Mouse (Mus musculus) G1E (cell line): ENCODE measurements around the gene Usp33.

Source experiments
- CTCF ChIP-seq: IDR thresholded peaks from 2 replicates; pipeline ENCODE4 v1.5.1; 2012; ENCODE audit warnings: low read depth, low read length, inconsistent platforms, mixed read lengths
- GATA1 ChIP-seq: IDR thresholded peaks from 2 replicates; pipeline ENCODE4 v1.6.1; 2012; ENCODE audit warnings: borderline replicate concordance, low read length, inconsistent platforms, mixed read lengths
- GATA2 ChIP-seq: IDR thresholded peaks from 2 replicates; pipeline ENCODE4 v1.6.1; 2012; ENCODE audit warnings: low read depth, low read length, inconsistent platforms, borderline replicate concordance
- POLR2AphosphoS5 ChIP-seq: IDR thresholded peaks from 2 replicates; pipeline ENCODE4 v1.6.1; 2012; ENCODE audit warnings: low read depth, low read length, inconsistent platforms; ENCODE audit not compliant: insufficient replicate concordance
- TAL1 ChIP-seq: conservative IDR thresholded peaks from 2 replicates; pipeline ENCODE4 v1.6.1; 2012; ENCODE audit warnings: low read depth, low read length, inconsistent platforms, mixed read lengths

GRCm38 (mm10) chr3:152442795-152443194, 96.5 kb downstream of the Usp33 start:
- TF ChIP-seq TAL1: no peak
- TF ChIP-seq CTCF: no peak
- no peak for TF ChIP-seq POLR2AphosphoS5
- TF ChIP-seq GATA1: no peak
- no peak for TF ChIP-seq GATA2
